Mouse (Mus musculus) intestine, postnatal 0 days (tissue): ENCODE measurements at regions not wholly inside any gene's neighbourhood (a gene's known extent, or its start where the extent isn't known, plus 50 kb on each side); places are given as distances from the start of the nearest gene placed in this dataset.

Experiments used
- ATAC-seq: fragments of 200-750 bp; cut with Nextera tagmentation; 2 replicates; pipeline ENCODE4 v1.8.0; 2017; ENCODE audit warnings: mild to moderate bottlenecking, moderate TSS enrichment, moderate library complexity
- H3K27ac ChIP-seq: fragments of 300-500 bp; sonication (generic); 2 replicates; pipeline ENCODE4 v1.5.1; 2014; ENCODE audit warnings: mild to moderate bottlenecking, low read depth, low read length, moderate library complexity
- H3K27me3 ChIP-seq: fragments of 300-500 bp; sonication (generic); replicated peaks from 2 replicates; pipeline ENCODE4 v1.6.1; 2014; ENCODE audit warnings: low read length, mixed read lengths; ENCODE audit not compliant: control insufficient read depth, insufficient read depth
- H3K36me3 ChIP-seq: fragments of 300-500 bp; sonication (generic); 2 replicates; pipeline ENCODE4 v1.6.1; 2014; ENCODE audit warnings: mild to moderate bottlenecking, moderate library complexity; ENCODE audit not compliant: control insufficient read depth, insufficient read depth
- H3K4me1 ChIP-seq: fragments of 300-500 bp; sonication (generic); replicated peaks from 2 replicates; pipeline ENCODE4 v1.6.1; 2014; ENCODE audit warnings: antibody characterized with exemption, low read length, mixed read lengths; ENCODE audit not compliant: control insufficient read depth, insufficient read depth
- H3K4me2 ChIP-seq: fragments of 300-500 bp; sonication (generic); replicated peaks from 2 replicates; pipeline ENCODE4 v1.6.1; 2014; ENCODE audit warnings: low read depth, mild to moderate bottlenecking, moderate library complexity
- H3K4me3 ChIP-seq: fragments of 300-500 bp; sonication (generic); 2 replicates; pipeline ENCODE4 v1.5.1; 2014; ENCODE audit warnings: low read depth, low read length
- H3K9ac ChIP-seq: fragments of 300-500 bp; sonication (generic); 2 replicates; pipeline ENCODE4 v1.6.1; 2014; ENCODE audit warnings: mild to moderate bottlenecking, low read depth, low read length
- H3K9me3 ChIP-seq: fragments of 300-500 bp; sonication (generic); 2 replicates; pipeline ENCODE4 v1.6.1; 2016; ENCODE audit warnings: mixed run types; ENCODE audit not compliant: control insufficient read depth
- CTCF ChIP-seq: sonication (generic); IDR thresholded peaks from 2 replicates; pipeline ENCODE4 v1.5.1; 2016; ENCODE audit warnings: low read depth, mild to moderate bottlenecking, control low read depth, antibody characterized with exemption, moderate library complexity
- WGBS: fragments of 180-500 bp; shearing (Covaris S2); extraction: QIAGEN DNeasy Blood & Tissue Kit; methylation state at CpG from one replicate; pipeline ENCODE4 v1.1.7; 2014; 5-methylcytosine and 5-hydroxymethylcytosine counted together

DNA sequence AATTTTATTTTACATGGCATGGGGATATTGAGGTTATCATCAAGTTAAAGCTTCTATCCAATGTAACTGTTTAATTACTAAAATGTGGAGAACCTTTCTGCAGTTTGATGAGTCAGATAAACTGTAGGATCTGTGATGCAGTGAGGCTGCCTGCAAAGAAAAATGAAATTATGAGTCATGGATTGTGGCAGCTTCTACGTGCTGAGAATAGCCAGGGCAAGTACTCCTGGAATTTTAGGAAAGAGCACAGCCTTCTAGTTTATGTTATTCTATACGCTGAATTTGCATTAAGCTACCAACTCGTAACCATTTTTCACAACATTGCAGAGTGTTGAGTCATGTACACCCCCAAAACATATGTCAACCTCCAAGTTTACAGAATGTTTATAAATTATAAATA lies 114.4 kb downstream of the Sucnr1 start:
- Histone ChIP-seq H3K36me3 (no peaks in the 10 kb centered on the region), H3K4me2 (no peak overlapping the region), H3K4me1 (no peaks in the 10 kb centered on the region), H3K4me3 (no peak overlapping the region), H3K27me3 (no peaks in the 10 kb centered on the region), H3K9ac (no peak overlapping the region), H3K27ac (no peak overlapping the region), H3K9me3 (no peaks in the 10 kb centered on the region)
- ATAC-seq: no peak
- 73% methylated on average over 3 of the region's 3 CpGs for WGBS
- no peak for TF ChIP-seq CTCF

DNA sequence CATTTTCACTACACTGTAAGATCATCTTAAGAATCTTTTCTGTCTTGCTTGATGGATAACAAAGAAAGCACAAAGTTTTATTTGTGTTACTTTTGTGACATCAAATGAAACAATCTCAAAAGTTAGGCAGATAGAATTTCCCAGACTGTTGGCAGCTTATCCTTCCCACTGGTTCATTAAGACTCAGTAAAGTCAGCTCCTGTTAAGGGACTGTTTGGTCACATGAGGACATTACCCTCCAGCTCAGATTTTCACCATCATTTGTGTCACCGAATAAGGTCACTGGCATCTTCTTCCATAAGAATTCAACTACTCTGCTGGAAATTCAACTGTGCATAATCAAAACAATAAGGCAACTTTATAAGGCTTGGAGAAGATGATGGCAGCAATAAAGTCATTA lies 126.3 kb downstream of the Sucnr1 start:
- 70% methylated on average over 1 of the region's 1 CpGs for WGBS
- Histone ChIP-seq H3K4me2 (no peak overlapping the region), H3K9me3 (no peaks in the 10 kb centered on the region), H3K27me3 (no peaks in the 10 kb centered on the region), H3K4me3 (no peak overlapping the region), H3K9ac (no peak overlapping the region), H3K36me3 (no peaks in the 10 kb centered on the region), H3K4me1 (no peaks in the 10 kb centered on the region), H3K27ac (no peak overlapping the region)
- no peak for ATAC-seq
- no peak for TF ChIP-seq CTCF

DNA sequence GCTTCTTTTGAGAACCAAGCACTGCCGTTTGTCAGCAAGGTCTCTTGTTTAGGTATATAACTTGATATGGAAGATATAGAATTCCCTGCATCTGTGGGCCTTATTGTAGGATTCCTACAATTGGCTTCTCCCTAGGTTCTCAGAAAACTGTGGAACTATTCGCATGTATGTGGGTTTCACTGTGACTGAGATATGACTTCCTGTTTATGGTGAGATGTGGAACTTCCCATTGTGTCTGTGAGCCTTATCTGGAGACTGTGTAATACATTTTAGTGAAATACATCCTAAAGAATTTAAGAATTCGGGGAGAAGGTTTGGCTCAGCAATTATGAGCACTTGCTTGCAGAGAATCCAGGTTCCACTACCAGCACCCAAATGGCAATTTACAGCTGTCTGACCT lies 137.3 kb downstream of the Sucnr1 start:
- ATAC-seq: no peak
- WGBS: 72% methylated on average over 3 of the region's 3 CpGs
- Histone ChIP-seq H3K4me2 (no peak overlapping the region), H3K36me3 (no peaks in the 10 kb centered on the region), H3K27ac (no peak overlapping the region), H3K27me3 (no peaks in the 10 kb centered on the region), H3K4me1 (no peaks in the 10 kb centered on the region), H3K9me3 (no peaks in the 10 kb centered on the region), H3K9ac (no peak overlapping the region), H3K4me3 (no peak overlapping the region)
- no peak for TF ChIP-seq CTCF

DNA sequence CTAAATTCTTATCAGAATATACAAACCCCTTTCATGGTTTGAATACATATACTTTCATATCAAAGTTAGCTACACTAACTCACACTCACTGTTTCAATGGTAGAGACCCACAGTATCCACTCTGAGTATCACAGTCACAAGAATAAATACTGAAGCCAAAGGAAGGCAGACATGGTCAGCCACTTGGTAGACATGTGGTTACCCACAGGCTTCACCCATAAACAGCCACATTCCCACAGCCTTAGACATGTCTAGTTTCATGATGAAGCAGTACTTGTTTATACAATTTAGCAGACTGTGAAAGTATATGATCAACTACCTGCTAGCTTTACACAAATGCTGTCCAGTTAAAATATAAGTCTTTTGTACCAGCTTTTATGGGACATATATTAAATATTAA lies 159.0 kb downstream of the Sucnr1 start:
- Histone ChIP-seq H3K4me2 (no peak overlapping the region), H3K9ac (no peak overlapping the region), H3K9me3 (no peaks in the 10 kb centered on the region), H3K4me3 (no peak overlapping the region), H3K36me3 (no peaks in the 10 kb centered on the region), H3K4me1 (no peaks in the 10 kb centered on the region), H3K27me3 (no peaks in the 10 kb centered on the region), H3K27ac (no peak overlapping the region)
- TF ChIP-seq CTCF: no peak
- ATAC-seq: no peak

DNA sequence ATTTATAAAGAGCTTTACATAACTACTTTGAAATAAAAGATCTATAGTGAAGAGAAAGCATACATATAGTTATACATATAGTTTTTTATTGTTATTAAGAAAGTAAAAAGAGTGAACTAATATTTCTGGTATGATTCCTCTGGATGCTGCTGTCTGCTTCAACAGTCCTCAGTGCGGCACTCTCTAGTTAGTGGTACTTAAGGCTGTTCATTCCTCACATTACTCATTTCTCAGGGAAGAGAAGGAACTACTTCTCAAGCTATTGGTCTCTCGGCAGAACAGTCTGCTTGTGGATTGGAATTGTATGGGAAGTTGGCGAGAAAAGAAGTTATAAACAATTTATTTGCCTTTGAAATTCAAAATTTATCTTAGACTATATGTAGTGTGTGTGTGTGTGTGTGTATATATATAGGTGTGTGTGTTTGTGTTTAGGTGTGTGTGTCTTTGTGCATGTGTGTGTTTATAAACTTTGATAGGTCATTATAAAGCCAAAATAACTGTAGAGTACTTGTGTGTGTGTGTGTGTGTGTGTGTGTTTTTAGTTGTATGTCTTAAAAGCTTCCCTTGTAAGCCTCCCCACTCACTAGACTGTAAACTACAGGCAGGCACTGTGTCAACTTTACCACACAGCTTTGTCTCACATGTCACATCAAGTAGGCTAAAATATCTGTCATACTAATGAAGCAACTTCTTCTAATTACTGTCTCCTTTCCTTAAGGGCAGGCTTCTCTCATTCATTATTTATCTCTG lies 185.2 kb downstream of the Sucnr1 start:
- Histone ChIP-seq H3K4me1 (0 out of 2 replicates have a peak, but pooled peaks cover 5% of the 10 kb centered on the region), H3K9me3 (no peaks in the 10 kb centered on the region), H3K27ac (no peak overlapping the region), H3K27me3 (no peaks in the 10 kb centered on the region), H3K4me2 (no peak overlapping the region), H3K36me3 (no peaks in the 10 kb centered on the region), H3K9ac (no peak overlapping the region), H3K4me3 (no peak overlapping the region)
- WGBS: 49% methylated on average over 3 of the region's 3 CpGs
- ATAC-seq: no peak
- no peak for TF ChIP-seq CTCF

DNA sequence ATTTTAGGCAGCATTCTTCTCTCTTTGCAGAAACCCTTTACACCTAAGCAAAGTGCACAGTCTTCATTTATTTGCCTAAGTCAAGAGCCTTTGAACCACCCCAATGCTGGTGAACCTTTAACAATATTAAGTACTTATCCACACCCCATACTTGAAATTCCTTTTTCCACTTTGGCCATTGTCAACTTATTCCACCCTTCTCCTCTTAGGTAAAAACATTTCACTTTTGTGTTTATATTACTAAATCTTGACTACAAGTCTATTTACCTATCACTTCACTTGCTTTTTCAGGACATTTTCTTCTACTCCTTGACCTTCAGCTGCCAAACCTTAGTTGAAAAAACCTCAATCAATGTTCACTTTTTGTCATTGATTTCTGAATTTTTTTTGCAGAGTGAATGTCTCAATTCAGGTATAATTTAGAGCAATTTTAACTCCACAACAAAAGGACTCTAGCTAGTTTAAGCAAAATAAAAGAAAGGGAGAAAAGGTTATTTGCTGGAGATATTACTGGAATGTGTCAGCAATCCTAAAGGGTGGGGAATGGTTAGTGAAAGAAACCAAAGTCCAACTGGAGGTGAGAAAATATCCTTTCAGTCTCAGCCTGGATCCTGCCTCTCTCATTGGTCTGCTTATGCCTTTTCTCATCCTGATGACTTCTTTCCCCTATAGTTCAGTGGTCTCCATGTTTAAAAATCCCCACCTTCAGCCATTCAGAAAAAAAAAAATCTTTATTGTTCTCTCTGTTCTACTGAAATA lies 185.9 kb downstream of the Sucnr1 start:
- H3K4me1 ChIP-seq: 0 out of 2 replicates have a peak, but pooled peaks cover 5% of the 10 kb centered on the region
- H3K27me3 ChIP-seq: no peaks in the 10 kb centered on the region
- H3K9me3 ChIP-seq: no peaks in the 10 kb centered on the region
- no peak overlapping the region for H3K27ac ChIP-seq
- no peak for TF ChIP-seq CTCF
- ATAC-seq: no peak
- no peak overlapping the region for H3K4me3 ChIP-seq
- no peak overlapping the region for H3K4me2 ChIP-seq
- H3K36me3 ChIP-seq: no peaks in the 10 kb centered on the region
- no peak overlapping the region for H3K9ac ChIP-seq
